Mouse (Mus musculus) urinary bladder, postnatal 10 days (tissue): ENCODE data around the gene Egflam.

Experiments
- DNase-seq: peaks from one replicate; pipeline ENCODE4 v3.0.0; 2022; ENCODE audit warnings: low spot score

Gene Egflam

DNA sequence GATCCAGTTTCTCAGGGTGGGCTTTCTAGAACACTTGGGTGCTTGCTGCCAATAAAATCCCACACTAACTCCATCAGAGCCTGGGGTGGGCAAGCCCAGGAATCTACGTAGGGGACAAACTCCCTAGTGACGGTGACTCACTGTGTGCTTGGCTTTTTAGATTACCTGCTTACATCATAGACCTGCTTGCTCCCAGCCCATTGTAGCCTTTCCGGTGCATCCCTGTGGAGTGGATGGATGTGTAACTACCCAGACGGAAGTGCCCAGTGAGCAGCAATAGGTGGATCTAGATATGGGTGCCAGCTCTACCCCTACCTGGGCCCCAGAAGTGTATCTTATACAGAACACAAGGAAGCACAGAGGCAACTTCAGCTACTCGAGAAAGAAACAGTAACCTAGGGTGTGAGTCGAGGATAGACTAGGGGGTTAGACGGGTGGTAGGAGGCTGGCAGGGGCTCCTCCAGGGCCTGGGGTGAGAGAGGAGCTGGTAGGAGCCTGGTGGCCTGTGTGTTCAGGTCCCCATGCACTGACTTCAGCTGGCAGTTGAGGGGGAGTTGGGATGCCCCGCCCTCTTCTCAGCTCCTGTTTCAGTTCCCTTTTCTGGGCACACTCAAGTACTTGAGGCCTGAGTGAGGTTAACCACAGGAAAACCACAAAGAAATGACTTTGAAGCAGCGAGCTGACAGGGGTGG lies 181.5 kb downstream of the Egflam start:
- DNase-seq = no peak

DNA sequence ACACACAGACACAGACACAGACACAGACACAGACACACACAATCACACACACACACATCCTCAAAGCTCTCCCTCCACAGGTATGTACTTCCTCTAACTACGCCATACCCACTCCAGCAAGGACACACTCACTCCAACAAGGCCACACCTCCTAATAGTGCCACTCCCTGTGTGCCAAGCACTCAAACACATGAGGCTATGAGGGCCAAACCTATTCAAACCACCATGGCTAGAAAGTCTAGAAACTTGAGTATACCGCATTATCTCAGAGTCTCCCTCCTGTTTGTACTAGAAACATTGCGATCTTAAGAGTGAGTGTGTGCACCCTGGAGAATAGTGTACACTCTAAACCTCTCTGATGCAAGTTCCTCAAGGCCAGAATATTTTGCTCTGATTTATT lies 182.3 kb downstream of the Egflam start:
- no peak for DNase-seq

DNA sequence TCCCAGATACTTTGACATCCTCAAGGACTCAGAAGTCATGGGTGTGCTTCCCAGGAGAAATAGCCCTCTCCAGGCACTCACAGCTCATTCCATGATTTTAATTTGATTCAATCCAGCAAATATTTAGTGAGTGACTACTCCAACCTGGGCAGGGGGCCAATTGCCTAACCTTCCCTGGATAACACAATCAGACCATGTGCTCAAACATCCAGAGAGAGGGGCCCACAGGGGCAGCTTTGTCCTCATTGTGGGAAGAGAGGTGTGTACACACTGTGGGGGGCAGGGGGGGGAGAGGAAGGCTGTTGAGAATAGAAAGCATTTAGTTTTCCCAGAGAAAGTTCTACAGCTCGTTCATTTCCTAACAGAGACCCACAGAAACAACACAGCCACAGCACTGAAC lies 184.5 kb downstream of the Egflam start:
- DNase-seq = no peak

DNA sequence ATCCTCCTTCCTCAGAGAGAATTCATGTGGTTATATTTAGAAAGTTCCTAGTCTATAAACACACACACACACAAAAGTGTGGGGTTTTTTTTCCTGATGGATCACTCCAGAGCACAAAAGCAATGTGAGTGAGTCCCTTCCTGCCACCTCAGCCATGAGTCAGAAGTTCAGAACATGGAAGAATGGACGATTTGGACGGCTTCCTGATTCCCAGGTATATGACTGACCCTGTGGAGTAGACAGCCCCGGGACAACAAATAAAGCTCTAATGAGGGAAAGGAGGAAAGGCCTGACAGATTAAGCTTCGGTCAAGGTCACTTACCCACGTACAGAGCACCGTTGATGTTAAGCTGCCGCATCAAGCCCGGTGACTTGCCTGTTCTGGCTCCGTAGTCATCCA lies 190.0 kb downstream of the Egflam start:
- DNase-seq = no peak

DNA sequence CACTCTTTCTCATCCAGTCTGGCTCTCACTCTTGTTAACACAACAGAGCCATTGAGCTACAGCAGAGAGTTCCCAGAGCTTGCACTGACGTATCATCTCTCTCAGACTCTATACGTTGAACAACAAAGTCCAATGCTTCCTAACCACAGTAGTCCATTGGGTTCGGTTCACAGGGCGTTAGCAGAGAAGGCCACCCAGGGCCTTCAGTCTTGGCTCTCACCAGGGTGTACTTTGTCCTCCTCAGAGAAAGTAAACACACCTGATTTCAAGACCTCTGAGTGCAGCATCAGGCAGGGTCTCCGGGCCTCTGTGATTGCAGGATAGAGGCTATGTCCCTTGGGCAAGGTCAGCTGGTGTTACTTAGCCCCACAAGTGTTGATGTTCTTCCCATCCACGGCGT lies 190.9 kb downstream of the Egflam start:
- no peak for DNase-seq

DNA sequence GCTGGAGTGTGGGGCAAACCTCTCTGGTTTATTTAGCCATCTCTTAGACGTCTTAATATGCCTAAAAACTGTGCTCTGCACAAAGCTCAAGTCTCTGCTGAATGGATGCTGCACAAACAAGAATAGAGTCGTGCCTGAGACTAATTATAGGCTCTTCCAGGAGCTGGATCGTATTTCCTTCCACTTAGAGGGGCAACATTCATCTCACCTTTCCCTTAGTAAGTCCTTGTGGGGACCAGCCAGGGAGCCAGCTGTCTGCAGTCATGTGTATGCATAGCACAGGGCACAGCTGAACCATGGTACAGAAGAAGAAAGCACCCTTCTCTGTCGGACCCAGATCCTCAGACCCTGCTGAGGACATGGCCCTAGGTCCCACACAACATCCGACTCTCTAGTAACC lies 192.1 kb downstream of the Egflam start:
- DNase-seq = no peak

DNA sequence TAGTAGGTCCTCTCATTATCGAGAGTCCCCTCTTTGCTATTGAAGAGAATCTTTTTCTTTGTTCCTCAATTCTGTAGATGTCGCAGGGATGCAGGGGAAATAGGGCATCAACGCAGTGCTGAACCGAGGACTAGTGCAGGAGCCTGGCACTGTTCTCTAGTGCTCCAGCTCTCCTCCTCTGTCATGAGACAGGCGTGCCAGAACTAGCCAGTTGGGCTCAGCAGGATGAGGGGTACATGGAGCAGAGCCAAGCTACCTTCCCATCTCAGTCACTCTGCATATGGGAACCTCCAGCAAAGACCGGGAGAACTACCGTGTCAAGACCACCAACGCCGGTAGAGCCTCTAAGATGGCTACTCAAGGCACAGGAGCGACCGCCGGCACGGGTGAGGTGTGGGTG lies 193.3 kb downstream of the Egflam start:
- DNase-seq = no peak

DNA sequence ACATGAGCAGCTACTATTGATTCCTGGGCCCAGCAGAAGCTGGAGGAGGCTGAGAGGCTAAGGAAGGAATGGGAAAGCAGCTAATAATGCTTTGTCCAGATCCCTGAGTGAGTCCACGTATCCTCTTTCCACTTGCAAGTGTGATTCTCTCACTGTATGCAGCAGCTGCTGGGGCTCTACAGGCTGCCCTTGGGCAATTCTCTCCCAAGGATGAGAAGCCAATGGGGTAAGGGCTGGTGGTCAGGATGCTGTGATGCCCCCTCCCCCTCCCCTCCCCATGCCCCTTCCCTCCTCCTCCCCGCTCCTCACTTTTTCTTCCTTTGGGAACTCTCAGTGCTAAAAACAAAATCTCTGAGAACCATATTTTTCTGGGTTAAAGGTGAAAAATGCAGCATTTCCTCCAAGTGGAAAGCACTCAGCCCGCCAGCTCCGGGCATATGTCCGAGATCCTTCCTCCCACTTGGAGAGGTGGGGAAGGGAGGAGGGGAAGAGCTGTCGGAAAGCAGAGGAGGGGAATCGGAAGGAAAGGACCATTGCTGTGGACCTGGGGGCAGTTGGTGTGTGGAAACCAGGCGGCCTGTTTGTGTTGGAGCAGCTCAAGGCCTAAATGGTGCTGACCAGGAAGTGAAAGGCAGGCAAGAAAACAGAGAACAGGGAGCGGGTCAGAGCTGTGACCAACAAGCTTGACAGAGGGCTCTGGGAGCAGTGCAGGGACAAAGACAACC lies 194.4 kb downstream of the Egflam start:
- no peak for DNase-seq

DNA sequence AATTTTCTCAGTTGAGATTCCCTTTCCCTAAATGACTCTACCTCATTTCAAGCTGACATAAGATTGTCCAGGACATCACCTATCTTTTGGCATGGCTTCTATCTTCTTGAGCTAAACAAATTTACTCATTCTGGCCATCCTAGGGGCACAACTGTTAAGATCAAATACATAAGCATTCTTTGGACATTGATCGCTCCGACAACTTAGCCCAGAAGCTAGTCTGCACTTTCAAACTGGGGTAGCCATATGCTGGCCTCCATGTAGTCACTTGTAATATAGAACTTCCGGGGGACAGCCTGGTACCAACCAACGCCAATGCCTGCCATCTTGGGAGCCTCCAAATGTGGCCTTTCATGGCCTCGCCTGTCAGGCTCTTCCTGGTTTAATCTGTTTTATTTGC lies 195.2 kb downstream of the Egflam start:
- no peak for DNase-seq

DNA sequence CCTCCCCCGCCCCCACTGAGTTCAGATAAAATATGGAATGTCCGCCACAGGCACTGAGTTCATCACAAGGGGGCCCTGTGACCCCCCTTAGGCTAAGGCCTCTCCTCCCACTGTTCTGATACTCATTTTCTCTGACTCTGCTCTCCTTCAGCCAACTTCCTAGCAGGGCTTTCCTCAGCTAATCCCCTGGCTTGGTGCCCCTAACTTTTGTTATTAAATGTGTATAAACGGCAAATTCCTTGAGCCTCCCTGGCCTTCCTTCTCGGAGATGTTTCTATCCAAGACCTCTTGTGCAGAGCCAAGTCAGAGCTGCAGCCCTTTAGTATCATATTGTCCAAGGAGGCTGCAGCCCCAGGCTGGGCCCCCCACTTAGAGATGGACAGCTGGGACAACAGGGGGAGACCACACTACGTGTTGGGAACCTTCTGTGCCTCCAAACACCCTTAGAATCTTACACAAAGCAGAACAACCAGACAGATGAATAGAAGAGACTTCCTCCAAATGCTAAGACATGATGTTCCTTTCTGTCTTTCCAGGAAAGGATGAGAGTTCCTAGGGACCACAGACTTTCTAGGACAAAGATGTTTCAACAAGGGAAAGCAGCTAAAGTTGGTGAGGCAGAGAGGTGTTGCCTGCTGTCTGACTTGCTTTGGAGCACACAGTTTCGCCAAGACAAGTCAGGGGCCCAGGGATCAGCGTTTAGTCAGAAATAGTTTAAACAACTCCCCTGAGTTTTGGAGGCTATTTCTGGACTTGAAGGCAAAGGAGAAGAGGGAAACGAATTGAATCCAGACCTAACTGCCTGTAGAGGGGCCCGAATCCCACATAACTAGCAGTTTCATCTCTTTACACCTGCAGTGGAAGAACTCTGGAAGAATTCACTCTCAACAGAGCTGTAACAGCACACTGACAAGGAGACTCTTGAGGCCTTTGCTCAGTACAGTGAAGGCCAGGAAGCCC lies 196.5 kb downstream of the Egflam start:
- DNase-seq = no peak

DNA sequence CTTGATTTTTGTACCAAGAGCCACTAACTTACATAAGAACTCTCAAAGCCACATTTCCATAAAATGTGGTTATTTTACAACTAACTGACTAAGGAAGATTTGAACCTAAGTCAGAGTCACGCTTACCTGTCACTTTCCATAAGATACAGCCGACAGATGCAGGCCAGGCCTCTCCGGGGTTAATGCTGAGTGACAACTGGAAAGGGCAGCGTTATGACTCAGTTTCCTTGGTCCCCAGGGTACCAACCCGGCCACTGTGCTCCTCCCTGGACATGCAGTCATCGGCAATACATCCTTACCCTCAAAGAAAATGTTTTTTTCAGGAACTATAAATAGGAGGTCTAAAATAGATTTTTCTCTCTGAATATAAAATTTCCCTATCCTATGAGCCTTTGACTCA lies 197.9 kb downstream of the Egflam start:
- no peak for DNase-seq

DNA sequence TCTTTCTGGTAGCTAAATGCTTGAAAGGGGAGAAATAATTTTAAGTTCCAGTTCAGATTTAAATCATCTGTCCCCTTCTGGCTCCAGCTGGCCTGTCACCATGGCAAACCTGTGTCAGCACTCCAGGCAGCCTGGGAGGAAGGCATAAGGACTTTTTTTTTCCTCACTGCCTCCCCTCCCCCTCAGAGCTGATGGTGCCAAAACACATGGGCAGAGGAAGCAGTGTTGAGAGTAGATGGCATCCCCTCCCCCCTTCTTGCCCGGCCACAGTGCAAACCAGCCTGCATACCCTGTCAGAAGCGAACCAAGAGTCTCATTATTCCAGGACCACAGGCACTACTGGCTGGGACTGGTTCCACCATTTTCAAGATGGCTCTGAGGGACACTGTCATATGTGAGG lies 199.4 kb downstream of the Egflam start:
- no peak for DNase-seq

DNA sequence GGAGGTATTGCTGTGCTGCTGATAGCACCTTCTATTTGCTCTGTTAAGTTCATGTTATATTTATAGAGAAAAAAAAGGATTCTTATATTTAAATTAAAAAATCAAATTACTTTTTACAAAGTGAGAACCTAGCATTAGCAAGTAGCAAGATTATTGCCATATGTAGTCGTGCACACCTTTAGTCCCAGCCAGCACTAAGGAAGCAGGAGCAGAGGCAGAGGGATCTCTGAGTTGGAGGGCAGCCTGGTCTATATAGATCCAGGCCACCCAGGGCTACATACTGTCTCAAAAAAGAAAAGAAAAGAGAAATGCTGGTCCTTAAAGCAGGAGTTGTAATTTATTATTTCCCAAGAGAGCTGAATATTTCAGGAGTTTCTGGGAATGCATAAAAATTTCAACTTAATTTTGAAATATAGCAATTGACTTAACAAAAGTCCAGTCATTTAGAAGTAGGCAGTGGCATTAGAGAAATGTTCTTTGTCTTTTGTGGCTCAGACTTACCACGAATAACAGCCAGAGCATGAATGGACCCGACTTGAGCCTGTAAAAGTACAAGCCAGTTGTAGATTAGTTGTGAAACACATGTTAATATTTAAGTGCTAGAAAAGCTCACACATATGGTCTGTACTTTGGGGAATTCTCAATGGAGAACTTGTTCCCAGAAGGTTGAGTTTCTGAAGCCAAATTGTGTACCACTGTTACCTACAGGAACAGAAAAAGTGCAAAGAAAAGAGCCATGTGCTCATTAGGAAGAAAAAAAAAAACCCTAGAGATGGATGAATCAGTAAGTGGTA lies 200.3 kb downstream of the Egflam start:
- DNase-seq = no peak

DNA sequence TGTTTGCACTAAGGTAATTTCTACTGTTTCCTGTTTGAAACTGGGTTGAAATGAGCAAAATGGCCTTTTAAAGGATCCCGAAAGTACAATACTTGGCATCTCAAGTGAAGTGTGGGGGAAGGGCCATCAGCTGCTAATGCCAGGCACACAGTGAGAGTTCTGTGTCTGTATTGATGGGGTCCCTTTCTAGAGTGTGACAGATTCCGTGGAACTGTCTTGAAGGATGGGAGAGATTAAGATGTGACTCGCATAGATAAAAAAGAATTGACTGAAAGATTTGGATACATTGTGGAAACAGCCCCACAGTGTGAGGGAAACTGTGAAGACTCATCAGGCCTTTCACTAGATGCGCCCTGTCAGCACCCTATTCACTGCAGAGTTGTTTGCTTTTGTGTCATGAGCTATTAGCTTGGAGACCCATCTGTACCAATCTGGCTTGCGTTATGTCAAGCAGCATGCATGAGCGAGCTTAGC lies 203.4 kb downstream of the Egflam start:
- no peak for DNase-seq

DNA sequence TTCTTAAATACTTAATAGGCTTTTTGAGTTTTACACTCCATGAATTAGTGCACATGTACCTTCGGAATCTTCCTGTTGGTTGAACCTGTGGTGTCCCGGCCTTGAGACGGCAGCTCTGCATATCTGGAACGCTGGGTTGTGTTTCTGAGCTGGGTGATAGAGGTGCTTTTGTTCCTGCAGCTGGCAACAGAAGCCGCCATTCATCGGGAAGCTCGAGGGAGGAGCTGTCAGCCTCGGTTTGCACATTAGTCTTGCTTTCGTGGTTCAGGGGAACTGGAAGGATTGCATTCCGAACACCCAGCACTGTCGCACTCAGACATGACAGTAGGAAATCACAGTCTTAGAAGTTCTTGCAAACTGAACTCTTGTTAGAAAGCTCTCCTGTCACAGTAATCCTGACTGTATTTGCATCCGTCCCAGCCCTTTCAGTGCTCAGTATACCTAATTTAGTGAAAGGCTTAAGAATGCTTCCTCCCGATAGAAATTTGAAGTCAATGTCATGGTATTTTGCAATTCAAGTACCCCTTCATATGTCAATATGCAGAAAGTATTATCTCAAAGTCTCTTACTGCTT lies 204.0 kb downstream of the Egflam start:
- DNase-seq = no peak

DNA sequence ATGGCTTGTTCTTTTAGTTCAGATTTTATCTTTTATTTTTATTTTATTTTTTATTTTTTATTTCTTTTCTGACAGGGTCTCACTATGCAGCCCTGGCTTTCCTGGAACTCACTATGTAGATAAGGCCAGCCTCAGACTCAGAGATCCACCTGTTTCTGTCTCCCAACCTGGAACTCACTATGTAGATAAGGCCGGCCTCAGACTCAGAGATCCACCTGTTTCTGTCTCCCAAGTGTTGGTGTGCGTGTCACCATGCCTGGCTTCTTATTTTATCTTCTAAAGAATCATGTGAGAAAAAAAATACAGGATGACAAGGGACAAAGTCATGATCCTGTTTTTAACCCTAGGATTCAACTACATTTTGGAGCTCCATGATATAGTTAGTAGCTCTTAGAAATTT lies 205.6 kb downstream of the Egflam start:
- DNase-seq = no peak

DNA sequence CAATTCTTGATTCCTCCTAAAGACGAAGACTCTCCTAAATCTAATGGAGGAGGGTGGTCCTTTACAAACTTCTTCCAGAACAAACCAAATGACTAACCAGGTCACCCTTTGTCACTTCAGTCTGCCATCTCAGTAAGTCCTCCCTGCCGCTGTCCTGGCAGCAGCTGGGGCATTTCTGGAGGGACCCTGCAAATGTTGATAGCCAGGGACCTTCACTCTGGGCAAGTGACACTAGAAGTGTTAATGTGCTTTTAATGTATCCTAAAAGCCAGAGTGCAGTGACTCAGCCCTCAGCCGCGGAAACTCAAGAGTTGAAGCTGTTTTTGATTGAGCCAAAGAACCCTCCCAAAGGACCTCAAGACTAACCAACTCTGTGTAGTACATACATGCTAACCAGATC lies 207.1 kb downstream of the Egflam start:
- DNase-seq = no peak

DNA sequence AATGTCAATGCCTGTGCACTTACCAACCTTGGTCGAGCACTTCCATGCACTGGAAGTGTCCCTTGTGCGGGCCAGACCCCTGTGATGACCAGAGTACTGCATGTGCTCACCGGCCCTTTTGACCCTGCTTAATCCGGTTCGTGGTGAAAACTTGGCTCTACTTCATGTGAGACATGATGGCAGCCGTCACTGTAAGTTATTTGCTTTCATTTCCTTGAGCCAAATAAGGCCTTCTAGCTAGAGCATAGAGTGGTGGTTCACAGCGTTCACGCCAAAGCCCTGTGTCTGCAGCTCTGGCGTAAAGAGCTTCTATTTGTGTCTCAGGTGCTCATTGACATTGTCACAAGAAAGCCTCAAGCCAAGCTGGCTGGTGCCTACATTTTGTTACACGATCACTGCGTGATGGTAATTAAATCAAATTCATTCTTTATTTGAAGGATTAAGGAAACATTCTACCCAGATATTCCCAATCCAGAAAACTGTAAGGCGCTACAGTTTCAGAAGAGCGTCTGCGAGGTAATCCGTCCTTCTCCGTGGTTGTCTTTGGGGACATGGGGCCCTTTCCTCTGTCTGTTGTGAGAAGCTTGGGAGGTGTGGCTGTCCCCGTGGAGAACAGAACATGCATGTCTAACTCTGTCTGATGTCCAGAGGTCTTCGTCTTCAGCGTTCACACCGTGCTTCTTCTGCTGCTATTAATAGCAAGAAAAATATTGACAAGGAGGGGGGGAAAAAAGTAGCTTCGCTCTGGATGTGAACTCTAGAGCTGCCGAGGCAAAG lies 208.3 kb downstream of the Egflam start:
- no peak for DNase-seq

DNA sequence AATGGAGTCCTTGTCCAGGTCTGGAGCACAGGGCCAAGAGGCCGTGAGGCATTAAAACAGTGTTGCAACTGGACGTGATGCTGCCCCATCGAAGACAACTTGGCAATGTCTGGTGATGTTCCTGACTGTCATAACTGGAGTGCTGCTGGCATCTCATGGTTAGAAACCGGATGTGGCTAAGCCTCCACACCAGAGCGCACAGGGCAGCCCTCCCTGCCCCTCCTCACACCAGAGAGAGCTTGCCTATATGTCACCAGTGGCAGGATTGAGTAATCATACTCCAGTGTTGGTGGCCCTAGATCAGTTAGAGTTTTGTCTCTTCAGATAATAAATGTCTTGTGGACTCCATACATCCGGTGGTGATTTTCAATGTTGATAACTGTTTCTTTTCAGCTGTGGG lies 210.5 kb downstream of the Egflam start:
- no peak for DNase-seq

DNA sequence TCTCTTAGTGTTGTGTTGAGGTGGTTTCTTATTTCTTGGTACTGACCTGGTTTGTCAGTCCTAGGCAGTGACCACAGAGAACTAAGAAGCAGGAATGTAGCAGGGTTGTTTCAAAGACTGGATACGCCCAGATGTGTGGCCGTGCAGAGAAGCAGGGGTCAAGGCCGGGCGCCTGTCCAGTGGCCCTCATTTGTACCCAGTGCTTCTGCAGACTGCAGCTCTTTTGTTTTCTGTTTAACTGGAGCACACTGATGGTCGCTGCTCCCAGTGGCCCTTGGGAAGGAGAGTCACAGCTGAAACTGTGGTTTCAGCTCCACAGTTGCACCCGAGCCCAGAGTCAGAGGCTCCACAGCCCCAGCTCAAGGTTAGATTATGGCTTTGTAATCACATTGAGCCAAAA lies 217.6 kb downstream of the Egflam start:
- DNase-seq = no peak

DNA sequence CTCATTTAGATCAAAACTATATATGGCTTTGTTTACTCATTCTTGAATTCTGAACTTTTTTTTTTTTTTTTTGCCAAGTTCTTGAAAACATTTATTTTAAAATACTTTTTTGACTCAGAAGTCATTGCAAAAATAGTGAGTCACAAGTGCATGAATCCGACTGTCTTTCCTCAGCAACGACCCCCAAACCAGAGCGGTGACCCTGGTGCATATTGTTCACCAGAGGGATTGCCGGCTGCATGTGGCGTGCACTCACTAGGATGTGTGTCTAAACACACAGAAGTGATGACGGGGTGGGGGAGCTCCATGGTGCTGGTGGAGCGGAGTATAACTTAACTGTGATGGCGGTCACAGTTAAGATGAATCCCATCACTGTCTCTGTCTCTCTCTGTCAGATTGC lies 224.4 kb downstream of the Egflam start:
- no peak for DNase-seq
